Mouse (Mus musculus) CH12.LX (cell line): ENCODE measurements at regions not wholly inside any gene's neighbourhood (a gene's known extent, or its start where the extent isn't known, plus 50 kb on each side); places are given as distances from the start of the nearest gene placed in this dataset.

Experiments
- DNase-seq: peaks from one replicate; pipeline ENCODE4 v3.0.0-alpha.2; 2013; ENCODE audit errors: extremely low read depth
- H3K27ac ChIP-seq: 2 replicates; pipeline ENCODE4 v1.5.1; 2012; ENCODE audit warnings: low read depth, mild to moderate bottlenecking, control low read depth, moderate library complexity; ENCODE audit not compliant: insufficient read depth
- H3K27me3 ChIP-seq: replicated peaks from 2 replicates; pipeline ENCODE3; 2012; ENCODE audit warnings: inconsistent platforms
- H3K36me3 ChIP-seq, 2 experiments: replicated peaks in 1 of 2; 2 replicates each; pipeline versions ENCODE3 to v1.6.1; 2012; ENCODE audit warnings: inconsistent platforms in 1 of 2, low read length in 1 of 2, mild to moderate bottlenecking in 1 of 2, mixed read lengths in 1 of 2, moderate library complexity in 1 of 2; ENCODE audit not compliant: control insufficient read depth in 1 of 2, insufficient read depth in 1 of 2
- H3K4me1 ChIP-seq, 2 experiments: 2 replicates each; pipeline ENCODE4 v1.6.1; 2012; ENCODE audit warnings: inconsistent platforms in 1 of 2, moderate library complexity in 1 of 2; ENCODE audit not compliant: insufficient read depth in 2 of 2, control insufficient read depth in 1 of 2
- H3K4me2 ChIP-seq: 2 replicates; pipeline ENCODE4 v1.6.1; 2012; ENCODE audit warnings: low read depth, mild to moderate bottlenecking, control low read depth; ENCODE audit not compliant: poor library complexity, insufficient read depth, severe bottlenecking
- H3K4me3 ChIP-seq, 3 experiments: fragments of 150-350 bp in 1 of 3; sonication (generic) in 1 of 3; replicated peaks in 1 of 3; 2 replicates each; pipeline versions ENCODE3 to v1.5.1; 2011 to 2012; ENCODE audit warnings: low read depth in 2 of 3, low read length in 2 of 3, mild to moderate bottlenecking in 2 of 3, moderate library complexity in 2 of 3, control low read depth in 1 of 3, improper control_type of control experiment in 1 of 3, inconsistent platforms in 1 of 3, mixed read lengths in 1 of 3; ENCODE audit not compliant: poor library complexity in 1 of 3
- H3K79me2 ChIP-seq: replicated peaks from 2 replicates; pipeline ENCODE4 v1.6.1; 2012; ENCODE audit warnings: mild to moderate bottlenecking, moderate library complexity; ENCODE audit not compliant: control insufficient read depth, poor library complexity, insufficient read depth, severe bottlenecking; ENCODE audit errors: extremely low read depth
- H3K9ac ChIP-seq: 2 replicates; pipeline ENCODE4 v1.6.1; 2012; ENCODE audit warnings: low read depth, mild to moderate bottlenecking, control low read depth, moderate library complexity; ENCODE audit not compliant: insufficient read depth
- H3K9me3 ChIP-seq: replicated peaks from 2 replicates; pipeline ENCODE3; 2012; ENCODE audit warnings: low read length, inconsistent platforms, mixed read lengths
- BHLHE40 ChIP-seq: IDR thresholded peaks from 2 replicates; pipeline ENCODE4 v1.6.1; 2011; ENCODE audit warnings: mild to moderate bottlenecking, low read depth, low read length, improper control_type of control experiment
- CHD1 ChIP-seq: IDR thresholded peaks from 2 replicates; pipeline ENCODE4 v1.6.1; 2012; ENCODE audit warnings: low read depth, low read length, improper control_type of control experiment, inconsistent platforms
- CHD2 ChIP-seq: IDR thresholded peaks from 2 replicates; pipeline ENCODE4 v1.6.1; 2011; ENCODE audit warnings: low read length, improper control_type of control experiment
- CTCF ChIP-seq, 2 experiments: IDR thresholded peaks in 1 of 2; conservative IDR thresholded peaks in 1 of 2; 2 replicates each; pipeline ENCODE4 v1.5.1; 2011 to 2012; ENCODE audit warnings: low read depth in 2 of 2, low read length in 2 of 2, improper control_type of control experiment in 1 of 2, inconsistent platforms in 1 of 2, mild to moderate bottlenecking in 1 of 2, moderate library complexity in 1 of 2
- EP300 ChIP-seq: IDR thresholded peaks from 2 replicates; pipeline ENCODE4 v1.6.1; 2011; ENCODE audit warnings: low read length, improper control_type of control experiment
- ETS1 ChIP-seq: conservative IDR thresholded peaks from 2 replicates; pipeline ENCODE4 v1.6.1; 2012; ENCODE audit warnings: low read depth, mild to moderate bottlenecking, inconsistent platforms, low read length, improper control_type of control experiment, moderate library complexity
- GABPA ChIP-seq: IDR thresholded peaks from 2 replicates; pipeline ENCODE4 v1.6.1; 2012; ENCODE audit warnings: low read depth, low read length, improper control_type of control experiment, inconsistent platforms; ENCODE audit not compliant: insufficient replicate concordance
- IRF4 ChIP-seq: IDR thresholded peaks from 2 replicates; pipeline ENCODE4 v1.6.1; 2014; ENCODE audit warnings: low read depth, mild to moderate bottlenecking, inconsistent platforms, low read length, improper control_type of control experiment
- JUN ChIP-seq: IDR thresholded peaks from 2 replicates; pipeline ENCODE4 v1.6.1; 2011; ENCODE audit warnings: low read depth, mild to moderate bottlenecking, low read length, improper control_type of control experiment, moderate library complexity; ENCODE audit not compliant: insufficient read depth
- JUND ChIP-seq: conservative IDR thresholded peaks from 2 replicates; pipeline ENCODE4 v1.6.1; 2011; ENCODE audit warnings: low read depth, low read length, improper control_type of control experiment
- MAZ ChIP-seq: IDR thresholded peaks from 2 replicates; pipeline ENCODE4 v1.6.1; 2012; ENCODE audit warnings: low read depth, mild to moderate bottlenecking, inconsistent platforms, low read length, improper control_type of control experiment, moderate library complexity
- MYC ChIP-seq: IDR thresholded peaks from 2 replicates; pipeline ENCODE4 v1.6.1; 2011; ENCODE audit warnings: low read depth, mild to moderate bottlenecking, improper control_type of control experiment, low read length
- NRF1 ChIP-seq: IDR thresholded peaks from 2 replicates; pipeline ENCODE4 v1.6.1; 2014; ENCODE audit warnings: low read depth, mild to moderate bottlenecking, inconsistent platforms, low read length, improper control_type of control experiment, moderate library complexity
- PAX5 ChIP-seq: IDR thresholded peaks from 2 replicates; pipeline ENCODE4 v1.6.1; 2012; ENCODE audit warnings: low read length, inconsistent platforms, mixed read lengths
- RAD21 ChIP-seq: IDR thresholded peaks from 2 replicates; pipeline ENCODE4 v1.6.1; 2011; ENCODE audit warnings: low read depth, mild to moderate bottlenecking, low read length, improper control_type of control experiment, moderate library complexity
- RCOR1 ChIP-seq: conservative IDR thresholded peaks from 2 replicates; pipeline ENCODE4 v1.6.1; 2012; ENCODE audit warnings: low read depth, mild to moderate bottlenecking, inconsistent platforms, low read length, improper control_type of control experiment
- SMC3 ChIP-seq: IDR thresholded peaks from 2 replicates; pipeline ENCODE4 v1.6.1; 2011; ENCODE audit warnings: low read depth, low read length, improper control_type of control experiment
- TBP ChIP-seq: conservative IDR thresholded peaks from 2 replicates; pipeline ENCODE4 v1.6.1; 2011; ENCODE audit warnings: low read depth, low read length, improper control_type of control experiment
- TCF12 ChIP-seq: IDR thresholded peaks from 2 replicates; pipeline ENCODE4 v1.6.1; 2014; ENCODE audit warnings: low read depth, mild to moderate bottlenecking, inconsistent platforms, low read length, improper control_type of control experiment
- USF2 ChIP-seq: conservative IDR thresholded peaks from 2 replicates; pipeline ENCODE4 v1.6.1; 2011; ENCODE audit warnings: low read depth, low read length, improper control_type of control experiment
- ZC3H11A ChIP-seq: IDR thresholded peaks from 2 replicates; pipeline ENCODE4 v1.6.1; 2012; ENCODE audit warnings: low read depth, mild to moderate bottlenecking, inconsistent platforms, low read length, improper control_type of control experiment
- dilution Hi-C: fragments of 300-500 bp; cut with MboI; formaldehyde crosslinking; loops from 2 replicates; pipeline ENCODE4 v1.14.3; 2020; ENCODE audit warnings: low sequenced_read_pairs; ENCODE audit not compliant: extremely low pct_unique_long_range_greater_than_20kb, extremely low pct_ligation_motif_present
- in situ Hi-C: fragments of 300-500 bp; cut with MboI; formaldehyde crosslinking; loops from 3 replicates; pipeline ENCODE4 v1.14.3; 2019; ENCODE audit warnings: low sequenced_read_pairs, low pct_ligation_motif_present, low pct_unique_long_range_greater_than_20kb, mixed read lengths

GRCm38 (mm10) chr5:119410966-119411365, 259.5 kb upstream of the Tbx3 start:
- in situ Hi-C loops, result no loop called here
- no peak overlapping the region for H3K27ac ChIP-seq
- dilution Hi-C loops, result no loop called here

GRCm38 (mm10) chr5:119415835-119416234, 254.6 kb upstream of the Tbx3 start:
- no peak overlapping the region for H3K9ac ChIP-seq
- no peak for TF ChIP-seq BHLHE40
- TF ChIP-seq TCF12, result no peak
- no peak for TF ChIP-seq GABPA
- no peak for TF ChIP-seq CHD2
- no peak for TF ChIP-seq CTCF (conservative IDR thresholded peaks at IDR 0.05 in 1 of 2, IDR thresholded peaks at IDR 0.05 in 1 of 2; ENCODE audit: low read depth in 2 of 2, low read length in 2 of 2)
- no peak for TF ChIP-seq MAZ
- TF ChIP-seq PAX5, result no peak
- TF ChIP-seq MYC, result no peak
- TF ChIP-seq IRF4, result no peak
- TF ChIP-seq, all 38 proteins: peak for 0
- dilution Hi-C loops, result no loop called here
- Histone ChIP-seq H3K27ac (no peak overlapping the region), H3K4me1 (no peaks in the 10 kb centered on the region), H3K4me2 (no peak overlapping the region), H3K79me2 (no peaks in the 10 kb centered on the region), H3K36me3 (no peaks in the 10 kb centered on the region), H3K9me3 (peaks cover 86% of the 10 kb centered on the region), H3K4me3 (no peak overlapping the region), H3K27me3 (no peaks in the 10 kb centered on the region)
- no peak for DNase-seq
- in situ Hi-C loops, result no loop called here

More at GRCm38 (mm10) chr5:119410966-119411365, 259.5 kb upstream of the Tbx3 start:
- no peaks in the 10 kb centered on the region for H3K79me2 ChIP-seq
- no peak overlapping the region for H3K9ac ChIP-seq
- H3K4me1 ChIP-seq, result no peaks in the 10 kb centered on the region
- H3K36me3 ChIP-seq, result no peaks in the 10 kb centered on the region
- H3K27me3 ChIP-seq, result no peaks in the 10 kb centered on the region
- H3K4me3 ChIP-seq, result no peak overlapping the region
- TF ChIP-seq RAD21 (no peak), TBP (no peak)
- H3K4me2 ChIP-seq, result no peak overlapping the region
- H3K9me3 ChIP-seq, result peaks cover 97% of the 10 kb centered on the region
- DNase-seq, result no peak

- no peaks in the 10 kb centered on the region for H3K4me1 ChIP-seq
- H3K27me3 ChIP-seq, result no peaks in the 10 kb centered on the region
- no peak for DNase-seq
- TF ChIP-seq ETS1, result no peak
- no peak for TF ChIP-seq BHLHE40
- TF ChIP-seq PAX5, result no peak
- TF ChIP-seq MAZ, result no peak
- no peak for TF ChIP-seq ZC3H11A
- TF ChIP-seq GABPA, result no peak
- no peak for TF ChIP-seq TBP
- no peak for TF ChIP-seq NRF1
- no peak for TF ChIP-seq RCOR1
- no peak for TF ChIP-seq MYC
- TF ChIP-seq JUND, result no peak
- TF ChIP-seq JUN, result no peak
- no peak for TF ChIP-seq CHD1
- no peak for TF ChIP-seq USF2
- TF ChIP-seq IRF4, result no peak
- no peak for TF ChIP-seq EP300
- TF ChIP-seq SMC3, result no peak
- no peak for TF ChIP-seq TCF12
- no peak overlapping the region for H3K4me3 ChIP-seq
- H3K9ac ChIP-seq, result no peak overlapping the region
- H3K9me3 ChIP-seq, result peaks cover 81% of the 10 kb centered on the region
- dilution Hi-C loops (no loop called here), in situ Hi-C loops (no loop called here)
- no peaks in the 10 kb centered on the region for H3K79me2 ChIP-seq
- no peak overlapping the region for H3K27ac ChIP-seq
- no peak overlapping the region for H3K4me2 ChIP-seq
- H3K36me3 ChIP-seq, result no peaks in the 10 kb centered on the region
Measured at GRCm38 (mm10) chr5:119418486-119418885, 252.0 kb upstream of the Tbx3 start.
